Mouse (Mus musculus): ENCODE results near the gene Rap1b. TPM values are rescaled to one million over a fixed set of nuclear protein-coding genes. Genes with fewer than 3 reads are reported as not detected.

Gene Rap1b
- polyA plus RNA-seq, 1 experiment from 2014 or later, result 132 TPM

DNA sequence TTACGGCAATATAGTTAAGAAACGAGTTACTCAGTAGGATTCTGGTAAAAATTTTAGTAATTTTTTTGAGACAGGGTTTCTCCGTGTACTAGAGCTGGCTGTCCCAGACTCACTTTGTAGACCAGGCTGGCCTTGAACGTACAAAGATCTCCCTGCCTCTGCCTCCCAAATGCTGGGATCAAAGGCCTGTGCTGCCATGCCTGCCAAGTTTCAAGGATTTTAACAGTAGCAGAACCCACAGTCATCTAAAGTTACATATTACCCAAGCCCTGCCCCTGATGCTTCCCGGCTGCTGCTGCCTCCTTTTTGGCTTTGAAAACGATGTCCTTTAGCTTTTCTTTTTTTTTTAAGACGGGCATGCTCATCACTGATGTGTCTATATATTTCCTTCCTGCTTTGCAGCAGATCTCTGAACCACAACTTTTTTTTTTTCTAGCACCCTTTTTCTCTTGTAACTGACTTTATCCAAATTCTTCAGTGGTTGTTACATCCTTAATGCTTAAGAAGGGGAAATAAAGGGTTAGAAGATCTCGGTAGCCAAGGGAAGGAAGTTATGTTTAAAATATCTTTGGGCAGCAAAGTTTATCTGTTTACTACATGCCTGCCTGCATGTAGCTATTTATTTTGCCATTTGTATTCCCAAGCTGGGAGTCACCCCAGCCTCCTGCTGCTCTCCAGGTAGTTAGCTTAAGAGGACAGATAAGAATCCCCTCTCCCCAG, 10.3 kb upstream of the Rap1b start:
- Histone ChIP-seq H3K4me2 (replicated peaks; ENCODE audit: low read depth) (no peak overlapping the region), H3K9me3 (ENCODE audit: control insufficient read depth, low read length) (no peaks in the 10 kb centered on the region), H3K27ac (replicated peaks) (no peak overlapping the region), H3K4me3 (ENCODE audit: low read depth, low read length) (no peak overlapping the region), H3K36me3 (ENCODE audit: control insufficient read depth, insufficient read depth, low read length) (no peaks in the 10 kb centered on the region), H3K4me1 (replicated peaks; ENCODE audit: control insufficient read depth, insufficient read depth) (no peaks in the 10 kb centered on the region), H3K27me3 (ENCODE audit: control insufficient read depth, insufficient read depth, low read length) (no peaks in the 10 kb centered on the region), H3K9ac (ENCODE audit: low read length) (no peak overlapping the region)
- ATAC-seq (ENCODE audit: low FRiP score, low TSS enrichment) (no peak), DNase-seq (ENCODE audit: low spot score) (no peak)
- WGBS, result 57% methylated on average over 8 of the region's 8 CpGs
- TF ChIP-seq CTCF (IDR thresholded peaks at IDR 0.05; ENCODE audit: low read depth) (no peak), EP300 (optimal IDR thresholded peaks at IDR 0.05) (no peak)

DNA sequence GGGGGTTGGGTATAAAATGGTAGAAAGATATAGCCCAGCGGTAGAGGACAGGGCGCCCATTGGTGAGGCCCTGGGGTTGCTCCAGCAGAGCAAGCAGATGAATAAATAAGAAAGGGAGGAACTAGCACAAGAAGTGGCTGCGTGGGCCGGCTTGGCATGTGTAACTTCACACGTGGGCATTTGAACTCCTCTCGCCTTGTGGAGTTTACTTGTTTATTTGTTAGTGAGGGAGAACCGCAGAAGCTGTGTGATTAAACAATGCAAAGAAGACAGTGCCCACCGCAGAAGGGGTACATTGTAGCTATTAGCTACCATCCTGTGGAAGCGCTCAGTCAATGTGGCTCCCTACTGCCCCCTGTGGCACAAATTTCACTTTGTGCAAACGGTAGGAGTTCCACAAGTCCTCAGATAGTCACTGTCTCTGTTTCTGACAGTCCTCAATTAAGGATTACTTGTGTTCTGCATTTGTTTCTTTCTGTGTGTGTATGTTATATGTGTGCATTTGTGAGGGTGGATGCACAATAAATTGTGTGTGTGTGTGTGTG, 6.9 kb upstream of the Rap1b start:
- Histone ChIP-seq H3K27me3 (ENCODE audit: control insufficient read depth, insufficient read depth, low read length) (no peaks in the 10 kb centered on the region), H3K9ac (ENCODE audit: low read length) (no peak overlapping the region), H3K4me3 (ENCODE audit: low read depth, low read length) (no peak overlapping the region), H3K9me3 (ENCODE audit: control insufficient read depth, low read length) (no peaks in the 10 kb centered on the region), H3K36me3 (ENCODE audit: control insufficient read depth, insufficient read depth, low read length) (no peaks in the 10 kb centered on the region), H3K4me2 (replicated peaks; ENCODE audit: low read depth) (no peak overlapping the region), H3K27ac (replicated peaks) (no peak overlapping the region), H3K4me1 (replicated peaks; ENCODE audit: control insufficient read depth, insufficient read depth) (no peaks in the 10 kb centered on the region)
- TF ChIP-seq CTCF (IDR thresholded peaks at IDR 0.05; ENCODE audit: low read depth), result peak; percentile 25; the same call in 1 of the 2 replicates
- TF ChIP-seq EP300 (optimal IDR thresholded peaks at IDR 0.05), result no peak
- WGBS, result 87% methylated on average over 10 of the region's 10 CpGs
- no peak for ATAC-seq (ENCODE audit: low FRiP score, low TSS enrichment)
- DNase-seq (ENCODE audit: low spot score), result no peak

DNA sequence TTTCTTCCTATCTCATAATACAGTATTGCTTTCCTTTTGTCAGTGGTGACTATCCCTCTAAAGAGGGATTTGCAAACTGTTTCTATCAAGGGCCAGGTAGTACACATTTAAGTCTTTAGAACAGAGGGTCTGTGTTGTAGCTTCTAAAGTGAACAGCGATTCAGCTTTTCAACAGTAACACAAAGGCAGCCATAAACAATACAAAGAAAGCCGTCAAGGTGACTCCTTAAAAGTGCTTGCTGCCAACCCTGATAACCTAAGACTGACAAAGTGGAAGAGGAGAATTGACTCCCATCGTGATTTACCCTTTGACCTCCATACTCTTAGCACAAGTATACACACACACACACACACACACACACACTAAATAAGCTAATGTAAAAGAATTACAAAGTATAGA, 3.1 kb upstream of the Rap1b start:
- H3K4me3 ChIP-seq (ENCODE audit: low read depth, low read length), result no peak overlapping the region
- H3K9ac ChIP-seq (ENCODE audit: low read length), result no peak overlapping the region
- H3K36me3 ChIP-seq (ENCODE audit: control insufficient read depth, insufficient read depth, low read length), result no peaks in the 10 kb centered on the region
- H3K9me3 ChIP-seq (ENCODE audit: control insufficient read depth, low read length), result no peaks in the 10 kb centered on the region
- TF ChIP-seq EP300 (optimal IDR thresholded peaks at IDR 0.05) (no peak), CTCF (IDR thresholded peaks at IDR 0.05; ENCODE audit: low read depth) (no peak)
- H3K27ac ChIP-seq (replicated peaks), result no peak overlapping the region
- H3K4me2 ChIP-seq (replicated peaks; ENCODE audit: low read depth), result no peak overlapping the region
- ATAC-seq (ENCODE audit: low FRiP score, low TSS enrichment) (no peak), DNase-seq (ENCODE audit: low spot score) (no peak)
- no peaks in the 10 kb centered on the region for H3K27me3 ChIP-seq (ENCODE audit: control insufficient read depth, insufficient read depth, low read length)
- WGBS, result 54% methylated on average over 3 of the region's 3 CpGs
- no peaks in the 10 kb centered on the region for H3K4me1 ChIP-seq (replicated peaks; ENCODE audit: control insufficient read depth, insufficient read depth)

DNA sequence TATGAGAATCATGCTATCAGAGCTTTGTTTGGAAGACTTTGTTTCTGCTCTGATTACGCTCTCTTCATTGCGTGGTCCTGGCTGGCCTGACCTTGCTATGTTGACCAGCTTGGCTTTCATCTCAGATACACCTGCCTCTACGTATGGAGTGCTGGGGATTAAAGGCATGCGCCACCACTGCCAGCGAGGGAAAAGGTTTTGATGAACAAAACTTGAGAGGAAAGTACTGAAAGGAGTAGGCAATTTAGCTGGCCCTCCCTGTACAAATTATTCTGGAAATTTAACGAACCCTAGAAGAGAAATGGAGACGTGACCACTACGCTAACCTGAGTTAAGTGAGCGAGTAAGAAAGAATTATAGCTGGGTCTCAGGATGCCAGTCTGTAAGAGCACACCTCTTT, 961 bp upstream of the Rap1b start:
- Histone ChIP-seq H3K4me2 (replicated peaks; ENCODE audit: low read depth) (peak overlapping the region; percentile 69), H3K9me3 (ENCODE audit: control insufficient read depth, low read length) (no peaks in the 10 kb centered on the region), H3K4me3 (ENCODE audit: low read depth, low read length) (peak overlapping the region; percentile 92; the same call in 1 of the 2 replicates), H3K27me3 (ENCODE audit: control insufficient read depth, insufficient read depth, low read length) (no peaks in the 10 kb centered on the region), H3K27ac (replicated peaks) (peak overlapping the region; percentile 100; the same call in 1 of the 2 replicates), H3K4me1 (replicated peaks; ENCODE audit: control insufficient read depth, insufficient read depth) (no peaks in the 10 kb centered on the region), H3K36me3 (ENCODE audit: control insufficient read depth, insufficient read depth, low read length) (no peaks in the 10 kb centered on the region), H3K9ac (ENCODE audit: low read length) (no peak overlapping the region)
- WGBS, result 56% methylated on average over 9 of the region's 9 CpGs
- no peak for TF ChIP-seq EP300 (optimal IDR thresholded peaks at IDR 0.05)
- TF ChIP-seq CTCF (IDR thresholded peaks at IDR 0.05; ENCODE audit: low read depth), result no peak
- no peak for DNase-seq (ENCODE audit: low spot score)
- ATAC-seq (ENCODE audit: low FRiP score, low TSS enrichment), result no peak

DNA sequence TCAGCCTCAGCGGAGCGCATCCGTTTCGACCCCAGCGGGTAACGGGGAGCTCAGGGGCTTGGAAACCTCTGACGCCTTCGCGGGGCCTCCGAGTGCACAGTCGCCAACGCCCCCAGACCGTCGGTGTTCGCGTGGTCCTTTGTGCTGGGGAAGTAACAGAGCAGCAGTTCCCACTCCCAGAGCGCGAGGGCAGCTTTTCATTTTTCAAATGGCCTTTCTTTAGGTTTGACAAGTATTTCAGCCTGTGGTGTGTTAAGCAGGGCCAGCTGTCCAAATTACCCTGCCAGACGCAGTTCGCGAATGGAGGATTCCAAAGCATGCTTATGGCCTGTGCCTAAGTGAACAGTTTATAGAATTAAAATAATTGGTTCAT, 411 bp upstream of the Rap1b start:
- no peak for DNase-seq (ENCODE audit: low spot score)
- WGBS, result under 1% methylated on average over 21 of the region's 21 CpGs
- peak; percentile 45 for TF ChIP-seq CTCF (IDR thresholded peaks at IDR 0.05; ENCODE audit: low read depth)
- TF ChIP-seq EP300 (optimal IDR thresholded peaks at IDR 0.05), result no peak

More for the DNA sequence above, 411 bp upstream of the Rap1b start:
- peak overlapping the region; percentile 100 for H3K27ac ChIP-seq (replicated peaks)
- no peaks in the 10 kb centered on the region for H3K27me3 ChIP-seq (ENCODE audit: control insufficient read depth, insufficient read depth, low read length)
- ATAC-seq (ENCODE audit: low FRiP score, low TSS enrichment), result peak; percentile 81
- peak overlapping the region; percentile 92 for H3K4me3 ChIP-seq (ENCODE audit: low read depth, low read length)
- H3K36me3 ChIP-seq (ENCODE audit: control insufficient read depth, insufficient read depth, low read length), result no peaks in the 10 kb centered on the region
- H3K4me1 ChIP-seq (replicated peaks; ENCODE audit: control insufficient read depth, insufficient read depth), result no peaks in the 10 kb centered on the region
- H3K4me2 ChIP-seq (replicated peaks; ENCODE audit: low read depth), result peak overlapping the region; percentile 69
- no peaks in the 10 kb centered on the region for H3K9me3 ChIP-seq (ENCODE audit: control insufficient read depth, low read length)
- peak overlapping the region; percentile 82 for H3K9ac ChIP-seq (ENCODE audit: low read length)

All from stomach, postnatal 0 days (tissue).